Mouse (Mus musculus) G1E (cell line): ENCODE data around the gene Tie1.

ENCODE experiments used
- CTCF ChIP-seq: IDR thresholded peaks from 2 replicates; pipeline ENCODE4 v1.5.1; 2012; ENCODE audit warnings: low read depth, low read length, inconsistent platforms, mixed read lengths
- TAL1 ChIP-seq: conservative IDR thresholded peaks from 2 replicates; pipeline ENCODE4 v1.6.1; 2012; ENCODE audit warnings: low read depth, low read length, inconsistent platforms, mixed read lengths

DNA sequence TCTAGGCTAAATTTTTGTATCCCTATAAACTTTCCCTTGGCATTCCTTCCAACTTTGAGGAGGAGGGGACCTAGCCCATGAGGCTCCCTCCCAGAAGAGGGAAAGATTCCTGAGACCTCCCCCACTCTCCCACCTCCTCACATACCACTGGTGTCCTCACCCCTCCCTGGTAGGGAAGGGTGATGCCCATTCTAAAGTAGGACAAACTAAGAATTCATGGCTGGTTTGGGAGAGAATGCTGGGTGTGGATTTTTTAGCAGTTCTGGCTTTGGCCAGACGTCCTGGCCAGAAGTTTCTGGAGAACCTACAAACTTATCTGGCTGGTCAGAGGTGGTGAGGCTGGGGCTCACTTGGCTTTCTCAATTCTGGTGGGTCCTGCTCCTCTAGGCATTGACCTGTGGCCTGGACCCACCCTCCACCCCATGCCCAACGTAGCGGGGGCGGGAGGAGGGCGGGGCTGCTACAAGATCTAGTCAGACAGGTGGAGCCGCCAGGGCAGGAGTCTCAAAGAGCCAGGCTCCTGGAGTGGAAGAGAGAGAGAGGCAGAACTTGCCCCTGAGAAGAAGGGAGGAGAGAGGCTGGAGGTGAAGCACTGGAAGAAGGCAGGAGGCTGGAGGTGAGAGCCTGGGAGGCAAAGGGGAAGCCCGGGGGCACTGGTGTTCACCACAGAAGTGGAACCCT lies 60.5 kb downstream of the Tie1 start:
- TF ChIP-seq TAL1, result no peak
- no peak for TF ChIP-seq CTCF
